Mouse (Mus musculus): ENCODE measurements around the gene Polr3c. TPM values are rescaled to one million over a fixed set of nuclear protein-coding genes. Genes with fewer than 3 reads are reported as not detected.
"Not testable (repeated sequence)": the region's sequence is repeated elsewhere in the genome, so short reads cannot be mapped to it uniquely, and the experiment has no call there.

Gene Polr3c
- polyA plus RNA-seq, 1 experiment from 2014 or later, result 32.7 TPM

DNA sequence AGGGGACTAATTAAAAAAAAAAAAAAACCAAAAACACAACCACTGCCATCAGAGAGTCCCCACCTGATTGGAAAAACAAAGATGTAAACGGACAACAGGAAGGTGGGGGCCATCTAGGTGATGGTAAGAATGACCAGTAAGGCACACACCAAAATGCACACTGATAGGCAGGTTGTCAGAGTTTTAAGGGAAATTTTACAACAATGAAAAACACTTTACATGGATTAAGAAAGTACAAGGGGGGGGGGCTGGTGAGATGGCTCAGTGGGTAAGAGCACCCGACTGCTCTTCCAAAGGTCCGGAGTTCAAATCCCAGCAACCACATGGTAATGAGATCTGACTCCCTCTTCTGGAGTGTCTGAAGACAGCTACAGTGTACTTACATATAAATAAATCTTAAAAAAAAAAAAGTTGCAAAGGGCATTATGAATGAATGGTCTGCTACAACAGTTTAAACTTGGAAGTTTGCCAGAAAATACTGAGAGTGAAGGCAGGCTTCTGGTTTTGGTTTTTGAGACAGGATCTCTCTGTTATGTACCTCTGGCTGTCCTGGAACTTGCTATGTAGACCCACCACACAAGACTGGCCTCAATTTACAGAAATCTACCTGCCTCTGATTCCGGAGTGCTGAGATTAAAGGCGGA is 58.9 kb downstream of the Polr3c start:
- H3K9me3 ChIP-seq (replicated peaks; ENCODE audit: control insufficient read depth, low read length), result no peaks in the 10 kb centered on the region
- H3K4me2 ChIP-seq, result no peak overlapping the region
- no peak for ATAC-seq (replicated peaks; ENCODE audit: insufficient number of reproducible peaks, low FRiP score, low TSS enrichment)
- peaks cover 6% of the 10 kb centered on the region; the same call in 1 of the 2 replicates for H3K4me1 ChIP-seq (ENCODE audit: control insufficient read depth, insufficient read depth, low read length)
- no peak overlapping the region for H3K4me3 ChIP-seq (ENCODE audit: low read depth, low read length)
- H3K27ac ChIP-seq (ENCODE audit: low read depth, low read length), result no peak overlapping the region
- WGBS (ENCODE audit: insufficient replicate concordance), result 89% methylated on average over 5 of the region's 5 CpGs
- no peaks in the 10 kb centered on the region for H3K36me3 ChIP-seq (ENCODE audit: control insufficient read depth, insufficient read depth, low read length)
- H3K9ac ChIP-seq (ENCODE audit: low read depth, low read length), result no peak overlapping the region
- H3K27me3 ChIP-seq (ENCODE audit: control insufficient read depth, insufficient read depth, low read length), result peaks cover 4% of the 10 kb centered on the region; the same call in 1 of the 2 replicates

DNA sequence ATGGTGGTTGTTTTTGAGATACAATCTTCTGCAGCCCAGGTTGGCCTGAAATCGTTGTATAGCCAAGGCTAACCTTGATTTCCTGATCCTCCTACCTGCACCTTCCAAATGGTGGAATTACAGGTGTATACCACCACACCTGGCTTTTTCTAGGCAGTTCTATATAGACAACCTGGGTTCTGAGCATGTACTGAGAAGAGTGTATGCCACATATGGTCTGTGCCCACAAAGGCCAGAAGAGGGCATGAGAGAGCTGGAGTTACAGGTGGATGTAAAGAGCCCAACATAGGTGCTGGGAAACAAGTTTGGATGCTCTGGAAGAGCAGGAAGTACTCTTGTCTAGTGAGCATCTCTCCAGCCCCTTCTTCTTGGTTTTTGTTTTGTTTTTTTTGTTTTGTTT is 60.1 kb downstream of the Polr3c start:
- Histone ChIP-seq H3K4me2 (no peak overlapping the region), H3K36me3 (ENCODE audit: control insufficient read depth, insufficient read depth, low read length) (no peaks in the 10 kb centered on the region), H3K27ac (ENCODE audit: low read depth, low read length) (no peak overlapping the region), H3K4me1 (ENCODE audit: control insufficient read depth, insufficient read depth, low read length) (peaks cover 10% of the 10 kb centered on the region; the same call in 1 of the 2 replicates), H3K9ac (ENCODE audit: low read depth, low read length) (no peak overlapping the region), H3K27me3 (ENCODE audit: control insufficient read depth, insufficient read depth, low read length) (peaks cover 7% of the 10 kb centered on the region), H3K4me3 (ENCODE audit: low read depth, low read length) (no peak overlapping the region), H3K9me3 (replicated peaks; ENCODE audit: control insufficient read depth, low read length) (no peaks in the 10 kb centered on the region)
- 30% methylated on average over 1 of the region's 1 CpGs for WGBS (ENCODE audit: insufficient replicate concordance)
- no peak for ATAC-seq (replicated peaks; ENCODE audit: insufficient number of reproducible peaks, low FRiP score, low TSS enrichment)

DNA sequence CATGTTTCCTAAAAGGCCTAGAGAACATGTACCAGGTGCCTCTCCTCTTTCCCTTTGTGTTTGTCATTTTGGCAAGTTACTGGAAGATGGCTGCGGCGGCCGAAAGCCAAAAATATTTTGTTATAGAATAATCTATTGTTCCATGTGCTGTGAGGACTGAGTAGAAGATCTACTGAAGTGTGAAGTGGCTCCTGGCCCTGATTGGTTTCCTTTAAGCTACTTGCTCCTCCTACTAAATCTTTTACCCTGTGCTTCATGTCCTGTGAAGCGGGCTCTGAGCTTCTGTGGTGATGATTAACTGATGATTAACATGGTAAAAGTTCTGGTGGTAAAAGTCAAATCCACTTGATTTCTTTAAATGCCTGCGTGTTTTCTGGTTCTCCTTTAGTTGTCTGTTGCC is 60.5 kb downstream of the Polr3c start:
- Histone ChIP-seq H3K4me1 (ENCODE audit: control insufficient read depth, insufficient read depth, low read length) (peaks cover 10% of the 10 kb centered on the region; the same call in 1 of the 2 replicates), H3K36me3 (ENCODE audit: control insufficient read depth, insufficient read depth, low read length) (no peaks in the 10 kb centered on the region), H3K4me2 (no peak overlapping the region), H3K27ac (ENCODE audit: low read depth, low read length) (no peak overlapping the region), H3K9me3 (replicated peaks; ENCODE audit: control insufficient read depth, low read length) (no peaks in the 10 kb centered on the region), H3K9ac (ENCODE audit: low read depth, low read length) (no peak overlapping the region), H3K4me3 (ENCODE audit: low read depth, low read length) (no peak overlapping the region), H3K27me3 (ENCODE audit: control insufficient read depth, insufficient read depth, low read length) (peaks cover 7% of the 10 kb centered on the region)
- ATAC-seq (replicated peaks; ENCODE audit: insufficient number of reproducible peaks, low FRiP score, low TSS enrichment), result no peak
- 85% methylated on average over 5 of the region's 5 CpGs for WGBS (ENCODE audit: insufficient replicate concordance)

DNA sequence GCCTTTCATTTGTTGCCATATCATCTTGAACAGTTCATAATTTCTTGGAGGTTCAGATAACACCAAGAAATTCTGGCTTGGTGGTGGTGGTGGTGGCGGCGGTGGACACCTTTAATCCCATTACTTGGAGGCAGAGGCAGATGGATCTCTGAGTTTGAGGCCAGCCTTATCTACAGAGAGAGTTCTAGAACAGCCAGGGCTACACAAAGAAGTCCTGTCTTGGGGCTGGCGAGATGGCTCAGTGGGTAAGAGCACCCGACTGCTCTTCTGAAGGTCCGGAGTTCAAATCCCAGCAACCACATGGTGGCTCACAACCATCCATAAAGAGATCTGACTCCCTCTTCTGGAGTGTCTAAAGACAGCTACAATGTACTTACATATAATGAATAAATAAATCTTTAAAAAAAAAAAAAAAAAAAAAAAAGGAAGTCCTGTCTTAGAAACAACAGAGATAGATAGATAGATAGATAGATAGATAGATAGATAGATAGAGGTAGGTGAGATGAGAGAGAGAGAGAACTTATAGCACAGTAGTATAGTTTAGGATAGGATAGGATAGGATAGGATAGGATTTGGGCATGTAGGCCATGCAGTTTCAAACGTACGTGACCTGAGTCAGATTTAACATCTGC is 61.6 kb downstream of the Polr3c start:
- not testable (repeated sequence) for H3K4me3 ChIP-seq (ENCODE audit: low read depth, low read length); H3K9ac ChIP-seq (ENCODE audit: low read depth, low read length); H3K9me3 ChIP-seq (replicated peaks; ENCODE audit: control insufficient read depth, low read length); H3K27ac ChIP-seq (ENCODE audit: low read depth, low read length); ATAC-seq (replicated peaks; ENCODE audit: insufficient number of reproducible peaks, low FRiP score, low TSS enrichment); H3K4me2 ChIP-seq; H3K27me3 ChIP-seq (ENCODE audit: control insufficient read depth, insufficient read depth, low read length); H3K36me3 ChIP-seq (ENCODE audit: control insufficient read depth, insufficient read depth, low read length)
- peaks cover 10% of the 10 kb centered on the region; the same call in 1 of the 2 replicates for H3K4me1 ChIP-seq (ENCODE audit: control insufficient read depth, insufficient read depth, low read length)
- WGBS (ENCODE audit: insufficient replicate concordance), result 81% methylated on average over 7 of the region's 7 CpGs

DNA sequence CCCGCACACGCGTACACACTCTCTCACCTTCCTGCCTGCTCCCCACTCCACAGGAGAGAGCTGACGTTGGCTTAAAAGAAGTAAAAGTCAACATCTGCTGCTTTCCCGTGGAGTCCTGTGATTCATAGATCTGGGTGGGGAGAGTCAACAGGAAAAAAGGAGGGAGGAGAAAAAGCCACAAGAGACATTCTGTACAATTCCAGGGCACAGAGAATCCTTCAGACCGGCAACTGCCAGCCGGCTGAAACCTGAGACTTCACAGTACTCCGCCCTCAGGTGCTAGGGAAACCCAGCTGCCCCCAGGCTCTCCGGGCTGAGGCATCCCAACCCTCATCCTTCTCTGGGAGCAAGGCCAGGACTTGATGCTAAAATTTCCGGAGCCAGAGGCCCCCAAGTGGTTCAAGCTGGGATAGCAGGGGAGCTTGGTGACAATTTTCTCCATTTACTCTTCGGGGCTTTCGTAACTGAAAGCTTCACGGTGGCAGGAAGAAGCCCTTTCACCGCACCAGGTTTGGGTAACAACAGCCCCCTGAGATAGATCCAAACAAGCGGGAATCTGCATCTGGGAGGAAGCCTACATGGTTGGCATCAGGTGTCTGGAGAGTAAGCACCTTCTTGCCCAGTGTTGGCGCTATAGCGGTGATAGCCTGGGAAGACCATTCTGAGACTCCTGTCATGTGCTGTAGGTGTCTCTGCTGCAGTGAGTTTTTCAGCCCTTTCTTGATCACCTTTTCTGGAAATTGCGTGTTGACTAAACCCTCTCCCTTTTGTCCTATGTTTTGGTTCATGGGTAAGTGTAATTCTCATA is 63.8 kb downstream of the Polr3c start:
- Histone ChIP-seq H3K4me1 (ENCODE audit: control insufficient read depth, insufficient read depth, low read length) (peaks cover 8% of the 10 kb centered on the region; the same call in 1 of the 2 replicates), H3K9ac (ENCODE audit: low read depth, low read length) (peak overlapping the region; percentile 60; the same call in 1 of the 2 replicates), H3K27ac (ENCODE audit: low read depth, low read length) (no peak overlapping the region), H3K36me3 (ENCODE audit: control insufficient read depth, insufficient read depth, low read length) (no peaks in the 10 kb centered on the region), H3K9me3 (replicated peaks; ENCODE audit: control insufficient read depth, low read length) (no peaks in the 10 kb centered on the region), H3K4me3 (ENCODE audit: low read depth, low read length) (peak overlapping the region; percentile 29), H3K27me3 (ENCODE audit: control insufficient read depth, insufficient read depth, low read length) (peaks cover 3% of the 10 kb centered on the region), H3K4me2 (peak overlapping the region; percentile 69)
- WGBS (ENCODE audit: insufficient replicate concordance), result 4% methylated on average over 18 of the region's 18 CpGs
- ATAC-seq (replicated peaks; ENCODE audit: insufficient number of reproducible peaks, low FRiP score, low TSS enrichment), result 0 out of 2 replicates have a peak, but pooled peaks have one; percentile 65

DNA sequence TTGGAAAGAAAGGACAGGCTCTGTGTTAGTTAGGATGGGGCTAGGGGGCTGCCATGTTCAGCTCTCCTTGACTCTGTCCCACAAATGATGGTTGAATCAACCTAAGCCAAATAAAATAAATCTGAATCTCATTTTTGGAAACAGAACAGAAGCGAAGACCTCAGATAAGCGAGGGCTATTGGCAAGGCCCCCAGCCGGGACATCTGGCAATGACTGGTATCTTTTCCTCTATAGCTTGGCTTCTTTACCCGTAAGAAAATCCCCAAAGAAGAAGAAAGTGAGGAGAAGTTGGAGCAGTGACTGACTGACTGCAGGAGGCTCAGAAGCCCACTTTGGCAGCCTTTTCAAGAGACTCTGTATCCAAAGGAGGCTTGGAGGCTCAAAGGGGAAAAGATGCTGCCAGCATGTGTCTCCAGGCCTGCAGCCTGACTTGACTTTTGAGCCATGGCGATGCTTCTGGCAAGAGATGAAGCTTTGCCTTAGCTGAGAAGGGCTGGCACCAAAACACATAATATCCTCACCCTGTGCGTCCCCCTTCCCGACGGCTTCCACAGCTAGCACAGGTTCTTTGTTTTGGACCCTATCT is 64.6 kb downstream of the Polr3c start:
- no peak overlapping the region for H3K4me3 ChIP-seq (ENCODE audit: low read depth, low read length)
- peaks cover 3% of the 10 kb centered on the region for H3K27me3 ChIP-seq (ENCODE audit: control insufficient read depth, insufficient read depth, low read length)
- ATAC-seq (replicated peaks; ENCODE audit: insufficient number of reproducible peaks, low FRiP score, low TSS enrichment), result no peak
- H3K36me3 ChIP-seq (ENCODE audit: control insufficient read depth, insufficient read depth, low read length), result no peaks in the 10 kb centered on the region
- peak overlapping the region; percentile 69 for H3K4me2 ChIP-seq
- no peak overlapping the region for H3K9ac ChIP-seq (ENCODE audit: low read depth, low read length)
- H3K9me3 ChIP-seq (replicated peaks; ENCODE audit: control insufficient read depth, low read length), result no peaks in the 10 kb centered on the region
- WGBS (ENCODE audit: insufficient replicate concordance), result 46% methylated on average over 8 of the region's 8 CpGs
- peaks cover 8% of the 10 kb centered on the region; the same call in 1 of the 2 replicates for H3K4me1 ChIP-seq (ENCODE audit: control insufficient read depth, insufficient read depth, low read length)
- H3K27ac ChIP-seq (ENCODE audit: low read depth, low read length), result no peak overlapping the region

Other genes starting within 250 kb of the Polr3c start
- gene Hfe2, start 202.5 kb downstream of the Polr3c start, polyA plus RNA-seq (2014; fragmentation: Nextera tagmentation; extraction: Ambion mirVana), result 7.4 and 9.3 TPM in 2 replicates
- 106 and 121 TPM in 2 replicates for gene Txnip, start 169.7 kb downstream of the Polr3c start, polyA plus RNA-seq (2014; fragmentation: Nextera tagmentation; extraction: Ambion mirVana)
- 1.2 and 1.5 TPM in 2 replicates for gene Gm16253, start 150.6 kb downstream of the Polr3c start, polyA plus RNA-seq (2014; fragmentation: Nextera tagmentation; extraction: Ambion mirVana)
- 21.4 and 23.8 TPM in 2 replicates for gene Polr3gl, start 133.4 kb downstream of the Polr3c start, polyA plus RNA-seq (2014; fragmentation: Nextera tagmentation; extraction: Ambion mirVana)
- gene Ankrd34a, start 131.0 kb downstream of the Polr3c start, polyA plus RNA-seq (2014; fragmentation: Nextera tagmentation; extraction: Ambion mirVana), result 9.0 TPM in 2 replicates
- 6.4 and 6.7 TPM in 2 replicates for gene Lix1l, start 126.5 kb downstream of the Polr3c start, polyA plus RNA-seq (2014; fragmentation: Nextera tagmentation; extraction: Ambion mirVana)
- 124 TPM in 2 replicates for gene Rbm8a, start 97.7 kb downstream of the Polr3c start, polyA plus RNA-seq (2014; fragmentation: Nextera tagmentation; extraction: Ambion mirVana)
- 37.4 and 37.7 TPM in 2 replicates for gene Pex11b, start 92.3 kb downstream of the Polr3c start, polyA plus RNA-seq (2014; fragmentation: Nextera tagmentation; extraction: Ambion mirVana)
- not detected in 2 replicates for gene Gm42957, start 92.2 kb downstream of the Polr3c start, polyA plus RNA-seq (2014; fragmentation: Nextera tagmentation; extraction: Ambion mirVana)
- 0.54 and 0.83 TPM in 2 replicates for gene Itga10, start 82.0 kb downstream of the Polr3c start, polyA plus RNA-seq (2014; fragmentation: Nextera tagmentation; extraction: Ambion mirVana)
- gene Ankrd35, start 57.5 kb downstream of the Polr3c start, polyA plus RNA-seq (2014; fragmentation: Nextera tagmentation; extraction: Ambion mirVana), result 0.15 and 0.33 TPM in 2 replicates
- gene Pias3, start 31.2 kb downstream of the Polr3c start, polyA plus RNA-seq (2014; fragmentation: Nextera tagmentation; extraction: Ambion mirVana), result 26.9 and 30.2 TPM in 2 replicates
- 7.4 and 9.3 TPM in 2 replicates for gene Nudt17, start 19.1 kb downstream of the Polr3c start, polyA plus RNA-seq (2014; fragmentation: Nextera tagmentation; extraction: Ambion mirVana)
- gene Rnf115, start within 50 bp of the Polr3c start, polyA plus RNA-seq (2014; fragmentation: Nextera tagmentation; extraction: Ambion mirVana), result 53.9 and 56.1 TPM in 2 replicates
- 0.10 TPM in 1 of 2 replicates, not detected in the other for gene Pdzk1, start 101.7 kb upstream of the Polr3c start, polyA plus RNA-seq (2014; fragmentation: Nextera tagmentation; extraction: Ambion mirVana)
- 0.14 TPM in 1 of 2 replicates, not detected in the other for gene Cd160, start 101.7 kb upstream of the Polr3c start, polyA plus RNA-seq (2014; fragmentation: Nextera tagmentation; extraction: Ambion mirVana)
- gene Gja5, start 177.1 kb upstream of the Polr3c start, polyA plus RNA-seq (2014; fragmentation: Nextera tagmentation; extraction: Ambion mirVana), result 34.7 and 65.9 TPM in 2 replicates
- gene Gpr89, start 177.7 kb upstream of the Polr3c start, polyA plus RNA-seq (2014; fragmentation: Nextera tagmentation; extraction: Ambion mirVana), result 33.1 and 35.9 TPM in 2 replicates
- gene Gja8, start 198.4 kb upstream of the Polr3c start, polyA plus RNA-seq (2014; fragmentation: Nextera tagmentation; extraction: Ambion mirVana), result not detected in 2 replicates

Measured in heart, embryonic 11.5 days (tissue).